Mouse (Mus musculus) cerebellum, postnatal 25 days (tissue): ENCODE results near the gene Ppfia2.

Experiments used
- DNase-seq, 2 experiments: peaks; one replicate each; pipeline ENCODE4 v3.0.0; 2021; ENCODE audit warnings: mixed read lengths in 2 of 2

The Ppfia2 gene

DNA sequence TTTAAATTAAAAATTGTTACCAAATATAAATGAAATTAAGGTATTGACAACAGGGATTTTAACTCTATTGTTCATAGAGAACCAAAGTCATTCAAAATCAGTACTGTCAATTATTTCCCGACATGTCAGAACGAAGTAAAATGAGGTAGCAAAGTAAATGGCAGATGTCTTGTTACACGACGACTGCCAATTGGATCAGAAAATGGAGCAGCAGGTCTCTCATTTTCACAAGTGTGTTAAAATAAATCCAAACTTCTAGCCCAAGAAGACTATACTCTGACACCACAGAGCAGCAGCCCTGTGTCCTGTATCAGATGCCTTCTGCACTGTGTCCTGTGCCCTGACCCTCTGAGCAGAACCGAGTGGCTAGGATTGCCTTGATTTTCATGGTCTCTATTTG lies 454.2 kb downstream of the Ppfia2 start:
- no peak for DNase-seq

- no peak for DNase-seq
These were observed 454.7 kb downstream of the Ppfia2 start for GRCm38 (mm10) chr10:106924798-106925197.

DNA sequence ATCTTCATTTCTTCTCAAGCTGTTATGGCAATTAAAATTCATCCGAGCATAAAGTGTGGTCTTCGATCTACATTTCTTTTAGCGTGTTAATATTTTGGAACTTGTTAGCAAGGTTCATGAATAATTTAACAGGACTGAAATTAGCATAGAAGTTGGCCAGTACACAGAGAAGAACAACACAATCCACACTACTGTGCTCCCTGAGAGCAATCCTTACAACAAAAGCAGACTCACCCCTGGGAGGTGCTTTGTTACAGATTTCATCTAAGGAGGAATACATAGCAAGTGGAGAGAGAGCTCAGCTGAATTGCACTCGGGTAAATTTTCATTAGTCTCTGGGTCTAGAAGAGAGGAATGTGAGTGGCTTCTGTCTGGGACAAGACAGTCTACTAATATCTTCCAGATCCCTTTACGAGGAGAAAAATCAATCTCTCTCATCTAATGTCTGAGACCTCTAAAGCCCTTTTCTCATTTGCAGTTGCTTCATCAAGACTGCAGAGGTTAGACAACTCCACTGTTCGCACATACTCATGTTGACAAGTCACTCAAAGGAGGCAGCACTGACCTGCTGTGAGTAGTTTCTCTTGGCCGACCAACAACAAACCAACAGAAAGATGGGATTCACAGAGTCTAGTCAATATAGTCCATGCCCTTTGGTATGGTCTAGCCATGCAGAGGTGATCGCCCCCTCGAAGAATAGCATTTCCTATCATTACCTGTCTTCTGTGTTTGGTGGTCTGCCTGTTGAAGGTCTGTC lies 458.6 kb downstream of the Ppfia2 start:
- no peak for DNase-seq

- DNase-seq = peak; percentile 10
These were observed 462.5 kb downstream of the Ppfia2 start for GRCm38 (mm10) chr10:106932571-106933073.

DNA sequence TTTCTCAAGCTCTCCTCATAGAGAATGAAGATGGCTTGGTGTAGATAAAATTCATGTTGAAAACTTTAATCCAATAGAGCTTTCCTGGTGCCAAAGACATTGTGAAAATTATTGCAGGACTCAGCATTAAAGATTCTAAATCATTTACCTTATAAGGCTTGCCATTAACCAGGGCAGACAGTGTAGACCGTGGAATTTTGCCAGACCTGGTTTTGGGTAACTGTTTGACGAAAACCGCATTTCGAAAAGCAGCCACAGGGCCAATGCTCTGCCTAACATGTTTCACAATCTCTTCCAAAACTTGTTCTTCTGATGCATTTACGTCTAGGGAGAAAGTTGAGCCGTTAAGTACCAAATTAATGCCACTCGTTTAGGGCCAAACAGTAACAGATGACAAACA lies 466.9 kb downstream of the Ppfia2 start:
- no peak for DNase-seq

DNA sequence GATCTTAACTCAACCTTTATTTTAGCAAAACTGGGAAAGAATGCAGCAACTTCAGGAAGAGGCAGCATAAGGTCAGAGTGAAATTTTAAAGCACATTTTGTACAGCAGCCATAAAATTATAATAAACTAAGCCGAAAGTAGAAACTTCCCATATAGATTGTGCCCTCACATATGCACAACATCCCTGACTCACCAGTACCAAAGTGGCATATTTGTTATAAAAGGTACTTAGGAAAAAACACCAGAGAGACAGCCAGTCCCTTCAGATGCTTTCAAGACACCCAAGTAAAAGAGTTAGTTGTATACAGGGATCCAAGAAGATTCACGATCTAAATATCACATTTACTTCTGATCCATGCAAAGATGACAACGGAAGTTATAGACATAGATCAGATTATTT lies 468.7 kb downstream of the Ppfia2 start:
- DNase-seq = no peak

DNA sequence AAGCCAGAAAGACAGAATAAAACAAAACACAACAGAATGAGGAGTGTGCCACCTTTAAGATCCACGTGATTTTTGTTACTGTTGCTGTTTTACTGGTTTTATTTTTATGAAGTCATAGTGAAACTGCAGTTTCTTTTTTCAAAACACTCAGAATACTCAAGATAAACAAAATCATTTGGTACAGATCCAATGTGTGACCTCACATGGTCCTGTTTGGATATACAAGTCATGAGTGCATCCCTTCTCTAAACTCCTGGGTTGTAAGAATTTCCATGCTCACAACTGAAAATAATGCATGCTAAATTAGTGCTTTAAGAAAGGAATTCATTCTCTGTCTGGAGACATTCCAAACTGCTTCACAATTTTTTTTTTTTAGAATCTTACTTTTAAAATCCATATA lies 469.3 kb downstream of the Ppfia2 start:
- no peak for DNase-seq

GRCm38 (mm10) chr10:106941380-106941779 lies 471.2 kb downstream of the Ppfia2 start:
- DNase-seq = no peak

DNA sequence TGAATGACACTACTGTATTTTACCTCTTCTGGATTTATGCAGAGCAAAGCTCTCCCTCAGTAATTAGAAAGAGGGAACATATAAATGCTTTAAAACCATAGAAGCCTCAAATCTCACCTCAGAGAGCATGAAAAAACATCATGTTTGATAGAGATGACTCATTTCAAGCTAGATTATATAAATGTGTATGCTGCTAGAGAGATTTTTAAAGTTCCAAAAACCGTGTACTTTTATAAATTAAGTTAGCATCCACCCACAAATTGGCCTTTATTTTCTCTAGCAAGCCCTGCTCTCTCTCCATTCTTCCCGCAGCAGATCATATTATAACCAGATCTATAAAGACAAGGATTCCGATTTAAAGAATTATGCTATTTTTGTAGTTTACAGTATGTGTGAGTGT lies 488.9 kb downstream of the Ppfia2 start:
- DNase-seq = no peak

DNA sequence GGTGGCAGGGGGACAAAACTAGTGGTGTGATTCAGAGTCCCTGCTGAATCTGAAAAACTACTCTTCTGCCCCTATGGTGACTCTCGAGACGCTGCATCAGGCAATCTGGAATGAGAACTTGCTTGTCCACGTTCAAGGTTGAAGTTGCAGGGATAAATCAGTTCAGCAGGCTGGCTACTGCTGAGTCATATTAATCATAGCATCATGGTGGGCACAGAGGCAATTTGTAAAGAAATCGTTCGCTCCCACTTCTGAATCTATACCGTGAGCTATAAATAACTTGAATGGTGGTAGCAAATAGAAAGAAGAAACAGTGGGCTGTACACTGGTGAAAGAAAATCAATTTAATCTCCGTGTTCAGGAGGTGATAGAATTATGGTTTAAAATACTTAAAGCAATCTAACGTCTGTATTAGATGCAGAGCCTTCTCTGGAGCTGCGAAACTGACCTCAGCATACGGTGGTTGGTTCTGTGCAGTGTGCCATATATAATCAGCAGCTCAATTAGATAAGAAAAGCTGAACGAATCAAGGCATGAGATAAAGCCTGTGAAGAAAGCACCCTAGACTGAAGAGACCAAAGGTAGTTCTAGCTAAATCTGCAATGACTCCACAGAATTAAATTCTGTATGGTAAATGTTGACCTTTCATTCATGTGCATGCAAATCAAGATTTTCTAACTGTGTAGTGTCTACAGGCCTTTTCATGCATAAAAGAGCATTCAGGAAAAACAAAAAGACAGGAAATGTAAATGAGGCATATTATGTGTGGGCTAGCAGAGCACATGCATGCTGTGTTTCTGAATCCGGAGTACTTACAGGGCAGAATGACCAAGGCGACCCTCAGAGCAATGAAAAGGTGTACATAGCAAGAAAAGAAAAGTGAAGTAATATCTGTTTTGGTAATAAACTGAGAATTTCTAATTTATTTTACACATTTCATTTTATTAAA lies 505.3 kb downstream of the Ppfia2 start:
- DNase-seq = no peak
